Mouse (Mus musculus): ENCODE data around the gene Ulk4. TPM values are rescaled to one million over a fixed set of nuclear protein-coding genes. Genes with fewer than 3 reads are reported as not detected.

Gene Ulk4
- total and polyA plus RNA-seq, 3 experiments, result 26.6 to 31.1 TPM; not detected in 1

DNA sequence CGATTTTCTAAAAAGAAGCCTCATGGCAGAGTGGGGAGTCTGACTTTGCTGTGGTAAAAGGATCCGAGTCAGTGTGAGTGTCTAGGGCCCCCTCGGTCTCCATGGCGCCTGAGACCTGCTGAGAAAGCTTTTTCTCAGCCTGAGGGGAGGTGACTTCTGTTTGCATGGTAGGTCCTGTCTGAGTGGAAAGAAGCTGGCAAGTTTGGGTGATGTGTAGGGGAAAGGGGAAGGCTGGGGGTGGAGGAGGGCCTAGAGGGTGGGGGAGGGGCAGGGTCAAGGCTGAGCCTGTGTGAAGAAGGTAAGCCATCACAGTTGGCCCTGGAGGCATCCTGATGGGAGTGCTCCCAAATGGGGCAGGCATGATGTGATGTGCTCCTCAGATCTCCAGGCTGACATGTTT is 32.3 kb upstream of the Ulk4 start:
- H3K79me2 ChIP-seq (ENCODE audit: control insufficient read depth, insufficient read depth, low read length, poor library complexity), result peaks cover 9% of the 10 kb centered on the region; the same call in 1 of the 2 replicates
- H3K36me3 ChIP-seq (ENCODE audit: control insufficient read depth in 1 of 2, insufficient read depth in 2 of 2, low read length in 2 of 2), result peaks cover 0 to 4% of the 10 kb centered on the region in 2 experiments; a peak in 1 of 4 replicates
- H3K27me3 ChIP-seq (ENCODE audit: control insufficient read depth in 1 of 2, insufficient read depth in 2 of 2, low read length in 2 of 2), result no peaks in the 10 kb centered on the region
- no peak overlapping the region for H3K27ac ChIP-seq (ENCODE audit: control insufficient read depth, low read depth, low read length)
- H3K4me1 ChIP-seq (ENCODE audit: control insufficient read depth in 1 of 2, insufficient read depth in 2 of 2, low read length in 2 of 2), result peaks cover 0 to 4% of the 10 kb centered on the region in 2 experiments; a peak in 1 of 4 replicates
- no peak for TF ChIP-seq CTCF (IDR thresholded peaks at IDR 0.05 in 2 of 3, conservative IDR thresholded peaks at IDR 0.05 in 1 of 3; ENCODE audit: control insufficient read depth in 1 of 3, insufficient read depth in 1 of 3, low read depth in 2 of 3, low read length in 3 of 3, poor library complexity in 1 of 3, severe bottlenecking in 1 of 3)
- TF ChIP-seq SIN3A (IDR thresholded peaks at IDR 0.05; ENCODE audit: low read length), result no peak
- no peak for TF ChIP-seq MXI1 (IDR thresholded peaks at IDR 0.05; ENCODE audit: low read depth, low read length)
- no peak for TF ChIP-seq SMC3 (IDR thresholded peaks at IDR 0.05; ENCODE audit: low read depth, low read length)
- no peak for TF ChIP-seq TCF12 (IDR thresholded peaks at IDR 0.05; ENCODE audit: low read depth, low read length)
- TF ChIP-seq NELFE (IDR thresholded peaks at IDR 0.05; ENCODE audit: low read depth, low read length), result no peak
- no peak for TF ChIP-seq POLR2A (IDR thresholded peaks at IDR 0.05; ENCODE audit: control insufficient read depth in 1 of 2, insufficient read depth in 1 of 2, low read depth in 1 of 2, low read length in 2 of 2, poor library complexity in 1 of 2)
- TF ChIP-seq RAD21 (IDR thresholded peaks at IDR 0.05; ENCODE audit: low read depth, low read length), result no peak
- TF ChIP-seq ZC3H11A (IDR thresholded peaks at IDR 0.05; ENCODE audit: low read depth, low read length), result no peak
- TF ChIP-seq MYC (IDR thresholded peaks at IDR 0.05; ENCODE audit: low read depth, low read length), result no peak
- TF ChIP-seq GABPA (IDR thresholded peaks at IDR 0.05; ENCODE audit: low read depth, low read length), result no peak
- TF ChIP-seq ZMIZ1 (IDR thresholded peaks at IDR 0.05; ENCODE audit: low read depth, low read length), result no peak
- no peak for TF ChIP-seq POLR2AphosphoS2 (IDR thresholded peaks at IDR 0.05; ENCODE audit: low read length)
- TF ChIP-seq CHD2 (IDR thresholded peaks at IDR 0.05; ENCODE audit: low read length), result no peak
- no peak for TF ChIP-seq NRF1 (IDR thresholded peaks at IDR 0.05; ENCODE audit: insufficient read depth, low read depth, low read length, poor library complexity, severe bottlenecking)
- TF ChIP-seq MAFK (IDR thresholded peaks at IDR 0.05; ENCODE audit: borderline replicate concordance, low read depth, low read length), result no peak
- no peak for DNase-seq (ENCODE audit: low read depth, low spot score)
- H3K9me3 ChIP-seq (replicated peaks; ENCODE audit: insufficient read depth, low read length), result no peaks in the 10 kb centered on the region
- H3K9ac ChIP-seq (ENCODE audit: control insufficient read depth, low read depth, low read length, poor library complexity, severe bottlenecking), result no peak overlapping the region
- H3K4me3 ChIP-seq (ENCODE audit: control insufficient read depth in 1 of 2, insufficient read depth in 1 of 2, low read depth in 2 of 2, low read length in 2 of 2), result no peak overlapping the region

DNA sequence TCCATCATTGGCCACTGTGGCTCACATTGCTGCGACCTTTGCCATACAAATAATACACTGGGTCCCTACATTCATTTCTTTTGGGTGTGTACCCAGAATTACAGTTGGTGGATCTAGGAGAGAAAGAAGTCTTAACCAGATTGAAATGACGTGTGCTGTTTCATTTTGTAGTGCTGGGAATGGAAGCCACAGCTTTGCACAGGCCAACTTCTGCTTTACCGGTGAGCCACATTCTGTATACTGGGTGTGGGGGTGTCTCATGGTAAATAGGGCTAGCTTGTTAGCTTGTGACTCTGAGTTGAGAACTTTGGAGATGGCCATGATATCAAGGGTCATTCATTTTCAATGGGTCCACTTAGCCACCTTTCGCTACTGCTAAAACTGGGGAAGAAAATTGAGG is 28.5 kb upstream of the Ulk4 start:
- Histone ChIP-seq H3K36me3 (ENCODE audit: control insufficient read depth in 1 of 2, insufficient read depth in 2 of 2, low read length in 2 of 2) (peaks cover 0 to 4% of the 10 kb centered on the region in 2 experiments; a peak in 1 of 4 replicates), H3K9ac (ENCODE audit: control insufficient read depth, low read depth, low read length, poor library complexity, severe bottlenecking) (no peak overlapping the region), H3K79me2 (ENCODE audit: control insufficient read depth, insufficient read depth, low read length, poor library complexity) (peaks cover 31% of the 10 kb centered on the region), H3K4me3 (ENCODE audit: control insufficient read depth in 1 of 2, insufficient read depth in 1 of 2, low read depth in 2 of 2, low read length in 2 of 2) (no peak overlapping the region), H3K4me1 (ENCODE audit: control insufficient read depth in 1 of 2, insufficient read depth in 2 of 2, low read length in 2 of 2) (no peaks in the 10 kb centered on the region), H3K9me3 (replicated peaks; ENCODE audit: insufficient read depth, low read length) (no peaks in the 10 kb centered on the region), H3K27ac (ENCODE audit: control insufficient read depth, low read depth, low read length) (no peak overlapping the region), H3K27me3 (ENCODE audit: control insufficient read depth in 1 of 2, insufficient read depth in 2 of 2, low read length in 2 of 2) (no peaks in the 10 kb centered on the region)
- TF ChIP-seq MAFK (IDR thresholded peaks at IDR 0.05; ENCODE audit: borderline replicate concordance, low read depth, low read length) (no peak), ZC3H11A (IDR thresholded peaks at IDR 0.05; ENCODE audit: low read depth, low read length) (no peak), ELF1 (IDR thresholded peaks at IDR 0.05; ENCODE audit: low read depth, low read length) (no peak), NRF1 (IDR thresholded peaks at IDR 0.05; ENCODE audit: insufficient read depth, low read depth, low read length, poor library complexity, severe bottlenecking) (no peak), UBTF (IDR thresholded peaks at IDR 0.05; ENCODE audit: borderline replicate concordance, insufficient read depth, low read depth, low read length) (no peak), ZMIZ1 (IDR thresholded peaks at IDR 0.05; ENCODE audit: low read depth, low read length) (no peak), USF2 (IDR thresholded peaks at IDR 0.05; ENCODE audit: borderline replicate concordance in 1 of 2, insufficient read depth in 1 of 2, low read depth in 1 of 2, low read length in 2 of 2) (no peak), E2F4 (IDR thresholded peaks at IDR 0.05; ENCODE audit: borderline replicate concordance, low read depth, low read length) (no peak), TBP (IDR thresholded peaks at IDR 0.05; ENCODE audit: low read depth, low read length) (no peak), SMC3 (IDR thresholded peaks at IDR 0.05; ENCODE audit: low read depth, low read length) (no peak), POLR2AphosphoS2 (IDR thresholded peaks at IDR 0.05; ENCODE audit: low read length) (no peak), GATA1 (IDR thresholded peaks at IDR 0.05; ENCODE audit: low read depth, low read length) (no peak), CHD2 (IDR thresholded peaks at IDR 0.05; ENCODE audit: low read length) (no peak), NELFE (IDR thresholded peaks at IDR 0.05; ENCODE audit: low read depth, low read length) (no peak), RCOR1 (IDR thresholded peaks at IDR 0.05; ENCODE audit: low read depth, low read length) (no peak), MAZ (IDR thresholded peaks at IDR 0.05; ENCODE audit: low read depth, low read length) (no peak)
- DNase-seq (ENCODE audit: low read depth, low spot score), result no peak
